Mouse (Mus musculus) 3134 (cell line): Measurements from ENCODE around the gene Ksr2.
"Not testable (repeated sequence)": the region's sequence is repeated elsewhere in the genome, so short reads cannot be mapped to it uniquely, and the experiment has no call there.

Source experiments
- DNase-seq: peaks from one replicate; pipeline ENCODE4 v3.0.0-alpha.2; 2011; ENCODE audit warnings: low spot score; ENCODE audit not compliant: insufficient read length; ENCODE audit errors: extremely low read depth

The Ksr2 gene

GRCm38 (mm10) chr5:117413507-117414501 lies at the start of gene Ksr2:
TSS of gene Ksr2 (plus strand) at chr5:117414000.
- no peak for DNase-seq

GRCm38 (mm10) chr5:117364821-117365220 lies 49.0 kb upstream of the Ksr2 start:
- no peak for DNase-seq

- no peak for DNase-seq
Measured at GRCm38 (mm10) chr5:117365904-117366561, 47.8 kb upstream of the Ksr2 start.

GRCm38 (mm10) chr5:117367206-117367605 lies 46.6 kb upstream of the Ksr2 start:
- no peak for DNase-seq

GRCm38 (mm10) chr5:117370592-117370991 lies 43.2 kb upstream of the Ksr2 start:
- no peak for DNase-seq

GRCm38 (mm10) chr5:117373418-117373817 lies 40.4 kb upstream of the Ksr2 start:
- DNase-seq = no peak

- no peak for DNase-seq
Measured at GRCm38 (mm10) chr5:117374372-117375049, 39.3 kb upstream of the Ksr2 start.

GRCm38 (mm10) chr5:117376331-117376761 lies 37.5 kb upstream of the Ksr2 start:
- DNase-seq = no peak

- DNase-seq = not testable (repeated sequence)
Measured at GRCm38 (mm10) chr5:117377731-117378130, 36.1 kb upstream of the Ksr2 start.

GRCm38 (mm10) chr5:117380199-117380598 lies 33.6 kb upstream of the Ksr2 start:
- DNase-seq = no peak

- no peak for DNase-seq
Measured at GRCm38 (mm10) chr5:117381785-117382184, 32.0 kb upstream of the Ksr2 start.

GRCm38 (mm10) chr5:117383198-117383597 lies 30.6 kb upstream of the Ksr2 start:
- DNase-seq = no peak

- no peak for DNase-seq
Measured at GRCm38 (mm10) chr5:117388296-117388751, 25.5 kb upstream of the Ksr2 start.

GRCm38 (mm10) chr5:117388877-117389276 lies 24.9 kb upstream of the Ksr2 start, which contains the start of gene Rfc5:
TSS of gene Rfc5 (minus strand) at chr5:117389047.
- DNase-seq = peak; percentile 95

- DNase-seq = no peak
Measured at GRCm38 (mm10) chr5:117390895-117391294, 22.9 kb upstream of the Ksr2 start.

GRCm38 (mm10) chr5:117395834-117396233 lies 18.0 kb upstream of the Ksr2 start:
- no peak for DNase-seq

GRCm38 (mm10) chr5:117396596-117397014 lies 17.2 kb upstream of the Ksr2 start:
- DNase-seq = no peak

- DNase-seq = no peak
Measured at GRCm38 (mm10) chr5:117397371-117397770, 16.4 kb upstream of the Ksr2 start.

GRCm38 (mm10) chr5:117398007-117398550 lies 15.7 kb upstream of the Ksr2 start:
- no peak for DNase-seq

GRCm38 (mm10) chr5:117399281-117399680 lies 14.5 kb upstream of the Ksr2 start:
- no peak for DNase-seq

- no peak for DNase-seq
Measured at GRCm38 (mm10) chr5:117403609-117404008, 10.2 kb upstream of the Ksr2 start.
